Mouse (Mus musculus) gastrocnemius, adult 2 months (tissue): ENCODE data around the gene Wdr78. TPM values are rescaled to one million over a fixed set of nuclear protein-coding genes. Genes with fewer than 3 reads are reported as not detected.

Source experiments
- DNase-seq: peaks from one replicate; pipeline ENCODE4 v3.0.0; 2022
- H3K27ac ChIP-seq: fragments of 200-600 bp; 2 replicates; pipeline ENCODE4 v1.8.1; 2022; ENCODE audit warnings: mild to moderate bottlenecking
- H3K4me3 ChIP-seq: fragments of 200-600 bp; 2 replicates; pipeline ENCODE4 v1.8.1; 2022; ENCODE audit warnings: mild to moderate bottlenecking, moderate library complexity
- CTCF ChIP-seq: fragments of 200-600 bp; IDR thresholded peaks from 2 replicates; pipeline ENCODE4 v1.8.1; 2022; ENCODE audit warnings: antibody characterized with exemption, mild to moderate bottlenecking, moderate library complexity
- intact Hi-C: fragments of 180-260 bp; cut with DNase I; formaldehyde crosslinking; loops from one replicate; pipeline ENCODE4 v1.15.1; 2025
- total RNA-seq, 2 experiments: library from RNA; stranded (reverse); gene quantifications; 2 replicates each; pipeline ENCODE4 v1.2.3; 2021

The Wdr78 gene
- total RNA-seq, 2 experiments from 2014 or later: 0.36 to 0.56 TPM

- no peak for TF ChIP-seq CTCF
- Histone ChIP-seq H3K27ac (no peak overlapping the region), H3K4me3 (no peak overlapping the region)
- intact Hi-C loops: no loop called here
- DNase-seq: no peak
Observed at GRCm38 (mm10) chr4:103039103-103039837, 75.1 kb downstream of the Wdr78 start.

DNA sequence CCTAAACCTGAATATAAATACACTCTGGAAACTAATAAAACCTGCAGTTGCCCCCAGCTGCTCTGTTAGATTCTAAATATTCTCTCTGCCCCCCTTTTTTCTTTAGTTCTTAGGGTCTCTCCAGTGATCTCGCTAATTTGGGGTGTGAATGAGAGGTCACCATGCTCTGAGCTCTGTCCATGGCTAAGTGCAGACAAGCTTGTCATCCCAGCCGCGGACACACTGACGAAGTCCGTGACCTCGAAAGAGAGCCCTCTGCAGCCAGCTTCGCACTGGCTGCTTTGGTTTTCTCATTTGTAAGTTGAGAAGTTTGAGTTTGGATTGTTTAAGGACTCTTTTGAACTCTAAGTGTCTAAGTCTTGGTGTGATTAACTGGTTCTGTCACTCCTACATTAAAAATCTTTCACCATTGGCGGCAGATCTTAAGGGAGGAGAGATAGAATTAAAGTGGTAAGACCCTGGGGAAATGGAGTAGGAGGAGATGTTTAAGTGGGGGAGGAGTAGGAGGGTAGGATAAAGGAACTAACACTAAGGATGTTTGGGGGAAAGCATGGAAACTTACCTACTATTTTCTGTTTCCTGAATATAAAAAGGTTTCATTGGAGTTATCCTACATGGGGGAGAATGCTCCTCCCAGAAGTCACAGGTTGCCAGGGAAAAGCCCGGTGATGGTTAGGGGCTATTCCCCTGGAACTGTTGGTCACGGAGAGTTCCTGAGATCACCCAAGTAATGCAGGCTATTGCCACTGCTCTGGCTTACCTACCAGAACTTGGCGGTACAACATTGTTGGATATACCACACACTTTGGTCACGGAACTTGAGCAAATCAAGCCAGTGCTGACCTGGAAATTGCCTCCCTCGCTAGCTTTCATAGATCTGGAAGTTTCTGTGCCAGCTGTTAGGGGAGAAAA lies 85.9 kb downstream of the Wdr78 start:
- intact Hi-C loops: no loop called here
- TF ChIP-seq CTCF: no peak
- H3K27ac ChIP-seq: no peak overlapping the region
- no peak for DNase-seq
- H3K4me3 ChIP-seq: no peak overlapping the region

GRCm38 (mm10) chr4:103027745-103028144 lies 86.6 kb downstream of the Wdr78 start:
- intact Hi-C loops: no loop called here
- no peak overlapping the region for H3K4me3 ChIP-seq
- H3K27ac ChIP-seq: no peak overlapping the region
- no peak for DNase-seq
- no peak for TF ChIP-seq CTCF

- no peak for DNase-seq
Observed at GRCm38 (mm10) chr4:103026621-103027020, 87.7 kb downstream of the Wdr78 start, which contains the start of gene Insl5. Gene Insl5, minus strand, starts transcription at chr4:103026842.

DNA sequence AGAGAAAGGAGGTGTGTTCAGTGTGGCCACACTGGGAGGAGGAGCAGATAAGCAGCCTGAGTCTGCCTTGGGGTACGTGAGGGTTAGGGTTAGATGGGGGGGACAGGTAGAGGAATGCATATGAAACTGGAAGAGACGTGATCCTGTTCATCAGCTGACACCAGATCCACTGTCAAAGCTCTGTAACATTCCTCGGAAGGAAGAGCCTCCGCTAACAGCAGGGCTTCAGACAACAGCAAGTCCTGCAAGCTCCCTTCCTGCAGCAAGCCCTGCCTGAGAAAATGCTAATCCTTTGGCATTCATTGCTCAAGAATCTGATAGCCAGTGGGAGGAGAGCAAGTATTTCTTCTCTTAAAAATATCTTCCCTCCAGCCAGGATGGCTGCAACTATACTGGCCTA lies 100.9 kb downstream of the Wdr78 start:
- no peak overlapping the region for H3K27ac ChIP-seq
- TF ChIP-seq CTCF: no peak
- intact Hi-C loops: no loop called here
- no peak overlapping the region for H3K4me3 ChIP-seq
- DNase-seq: no peak

More at GRCm38 (mm10) chr4:103026621-103027020, 87.7 kb downstream of the Wdr78 start, which contains the start of gene Insl5:
- Histone ChIP-seq H3K4me3 (no peak within 1 kb of the TSS), H3K27ac (no peak within 1 kb of the TSS)
- TF ChIP-seq CTCF: no peak
- intact Hi-C loops: no loop called here

- DNase-seq: no peak
Observed at GRCm38 (mm10) chr4:103011823-103012222, 102.5 kb downstream of the Wdr78 start.

GRCm38 (mm10) chr4:103010734-103011133 lies 103.6 kb downstream of the Wdr78 start:
- DNase-seq: no peak
- Histone ChIP-seq H3K4me3 (no peak overlapping the region), H3K27ac (no peak overlapping the region)
- intact Hi-C loops: no loop called here
- TF ChIP-seq CTCF: no peak

More at GRCm38 (mm10) chr4:103011823-103012222, 102.5 kb downstream of the Wdr78 start:
- no peak for TF ChIP-seq CTCF
- Histone ChIP-seq H3K4me3 (no peak overlapping the region), H3K27ac (no peak overlapping the region)
- intact Hi-C loops: no loop called here

DNA sequence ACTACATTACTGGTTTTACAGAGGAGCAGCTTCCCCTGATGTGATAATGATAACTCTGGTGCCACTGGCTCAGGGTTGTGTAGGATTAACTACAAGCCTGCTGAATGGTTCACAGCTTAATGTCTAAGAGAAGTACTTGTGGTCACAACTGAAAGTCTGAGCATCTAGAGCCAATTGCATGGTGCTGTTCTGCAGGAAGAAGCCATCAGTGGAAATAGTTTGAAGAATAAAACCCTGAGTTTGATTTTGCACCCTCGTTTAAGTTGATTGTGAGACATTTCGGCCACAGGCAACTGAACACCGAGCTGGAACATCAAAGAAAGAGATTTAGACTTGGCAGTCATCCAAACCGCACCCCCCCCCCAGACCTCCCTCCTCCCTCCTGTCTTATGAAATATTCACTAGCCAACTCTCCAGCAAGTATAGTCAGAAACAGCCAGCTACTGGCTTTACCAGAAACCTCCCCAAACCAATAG lies 107.4 kb downstream of the Wdr78 start:
- H3K4me3 ChIP-seq: no peak overlapping the region
- DNase-seq: no peak
- H3K27ac ChIP-seq: no peak overlapping the region
- intact Hi-C loops: no loop called here
- no peak for TF ChIP-seq CTCF

- TF ChIP-seq CTCF: no peak
- intact Hi-C loops: no loop called here
- Histone ChIP-seq H3K4me3 (no peak overlapping the region), H3K27ac (no peak overlapping the region)
- no peak for DNase-seq
Observed at GRCm38 (mm10) chr4:103006266-103006665, 108.1 kb downstream of the Wdr78 start.

DNA sequence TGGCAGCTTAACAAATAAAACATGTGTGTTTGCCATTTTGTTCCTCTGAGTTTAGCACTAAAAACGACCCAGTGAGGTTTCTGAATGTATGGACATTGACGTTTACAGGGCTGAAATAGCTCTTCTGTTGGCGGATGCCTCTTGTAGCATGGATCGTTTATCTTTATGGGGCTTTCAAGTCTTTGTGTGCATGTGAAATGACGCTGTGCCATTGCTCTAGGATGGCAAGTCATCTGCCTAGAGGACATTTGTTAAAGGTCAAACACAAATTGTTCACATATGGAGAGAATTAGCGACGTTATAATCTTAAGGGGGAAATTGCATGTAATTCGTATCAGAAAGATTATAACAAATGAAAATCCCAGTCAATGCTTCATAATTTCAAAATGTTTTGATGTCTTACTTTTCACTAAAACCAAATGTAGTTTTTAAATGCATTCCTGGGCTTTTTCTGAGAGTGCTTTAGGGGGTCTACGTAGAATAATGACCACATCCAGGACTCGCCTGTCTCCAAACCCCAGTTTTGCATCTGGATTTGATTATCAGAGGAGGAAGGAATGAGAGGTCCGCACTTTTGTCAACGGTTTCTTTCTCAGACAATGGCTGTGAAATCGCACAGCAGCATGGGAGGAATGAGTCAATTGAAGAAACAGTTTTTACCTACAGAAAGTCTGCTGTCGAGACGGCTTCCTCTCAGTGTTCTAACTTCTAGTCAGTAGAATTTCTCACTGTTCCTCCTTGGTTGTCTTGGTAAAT lies 109.0 kb downstream of the Wdr78 start:
- intact Hi-C loops: no loop called here
- Histone ChIP-seq H3K27ac (no peak overlapping the region), H3K4me3 (no peak overlapping the region)
- no peak for TF ChIP-seq CTCF
- DNase-seq: no peak

- Histone ChIP-seq H3K4me3 (no peak overlapping the region), H3K27ac (no peak overlapping the region)
- no peak for DNase-seq
- TF ChIP-seq CTCF: no peak
- intact Hi-C loops: no loop called here
Observed at GRCm38 (mm10) chr4:103004681-103005080, 109.7 kb downstream of the Wdr78 start.

DNA sequence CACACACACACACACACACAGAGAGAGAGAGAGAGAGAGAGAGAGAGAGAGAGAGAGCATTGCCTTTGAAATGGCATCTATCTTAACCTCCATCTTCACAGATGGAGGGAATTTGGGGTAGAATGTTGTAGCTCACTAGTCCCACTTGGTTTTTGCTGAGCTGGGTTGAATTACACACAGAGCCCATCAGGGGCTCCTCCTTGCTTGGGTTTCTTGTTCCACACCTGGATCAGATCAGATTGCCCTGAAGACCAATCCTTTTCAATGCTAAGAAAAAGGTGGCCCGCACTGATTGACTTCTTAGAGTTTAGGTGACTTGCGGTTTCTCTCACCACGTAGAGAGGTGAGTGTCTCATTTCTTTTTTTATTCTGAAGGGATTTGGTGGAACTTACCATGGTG lies 122.7 kb downstream of the Wdr78 start:
- intact Hi-C loops: no loop called here
- Histone ChIP-seq H3K27ac (no peak overlapping the region), H3K4me3 (no peak overlapping the region)
- DNase-seq: no peak
- TF ChIP-seq CTCF: no peak
